Mouse (Mus musculus): ENCODE results near the gene Slc52a3. TPM values are rescaled to one million over a fixed set of nuclear protein-coding genes. Genes with fewer than 3 reads are reported as not detected.

Slc52a3 gene
- total and polyA plus RNA-seq, 3 experiments, result 14.8 to 17.0 TPM; not detected in 1

- H3K4me3 ChIP-seq (ENCODE audit: control insufficient read depth in 1 of 2, insufficient read depth in 1 of 2, low read depth in 2 of 2, low read length in 2 of 2), result no peak overlapping the region
- H3K9ac ChIP-seq (ENCODE audit: control insufficient read depth, low read depth, low read length, poor library complexity, severe bottlenecking), result no peak overlapping the region
- TF ChIP-seq ZKSCAN1 (IDR thresholded peaks at IDR 0.05; ENCODE audit: low read depth, low read length) (no peak), MYC (IDR thresholded peaks at IDR 0.05; ENCODE audit: low read depth, low read length) (no peak), SIN3A (IDR thresholded peaks at IDR 0.05; ENCODE audit: low read length) (no peak), USF2 (IDR thresholded peaks at IDR 0.05; ENCODE audit: borderline replicate concordance in 1 of 2, insufficient read depth in 1 of 2, low read depth in 1 of 2, low read length in 2 of 2) (no peak), TBP (IDR thresholded peaks at IDR 0.05; ENCODE audit: low read depth, low read length) (no peak), HCFC1 (IDR thresholded peaks at IDR 0.05; ENCODE audit: low read depth, low read length) (no peak), CHD2 (IDR thresholded peaks at IDR 0.05; ENCODE audit: low read length) (no peak), TAL1 (IDR thresholded peaks at IDR 0.05; ENCODE audit: low read length) (no peak), E2F4 (IDR thresholded peaks at IDR 0.05; ENCODE audit: borderline replicate concordance, low read depth, low read length) (no peak), MYB (IDR thresholded peaks at IDR 0.05; ENCODE audit: low read depth, low read length) (no peak), POLR2AphosphoS5 (IDR thresholded peaks at IDR 0.05; ENCODE audit: borderline replicate concordance, low read depth, low read length) (no peak), ETS1 (IDR thresholded peaks at IDR 0.05; ENCODE audit: low read depth, low read length) (no peak), ZNF384 (IDR thresholded peaks at IDR 0.05; ENCODE audit: low read depth, low read length) (no peak), CTCF (IDR thresholded peaks at IDR 0.05 in 2 of 3, conservative IDR thresholded peaks at IDR 0.05 in 1 of 3; ENCODE audit: control insufficient read depth in 1 of 3, insufficient read depth in 1 of 3, low read depth in 2 of 3, low read length in 3 of 3, poor library complexity in 1 of 3, severe bottlenecking in 1 of 3) (no peak), POLR2AphosphoS2 (IDR thresholded peaks at IDR 0.05; ENCODE audit: low read length) (no peak)
Observed at GRCm38 (mm10) chr2:151973595-151974562, 22.4 kb upstream of the Slc52a3 start.

GRCm38 (mm10) chr2:151975295-151975694, 21.0 kb upstream of the Slc52a3 start:
- H3K79me2 ChIP-seq (ENCODE audit: control insufficient read depth, insufficient read depth, low read length, poor library complexity), result peaks cover 7% of the 10 kb centered on the region
- H3K4me1 ChIP-seq (ENCODE audit: control insufficient read depth in 1 of 2, insufficient read depth in 2 of 2, low read length in 2 of 2), result peaks cover 0 to 16% of the 10 kb centered on the region in 2 experiments; a peak in 2 of 4 replicates
- H3K4me3 ChIP-seq (ENCODE audit: control insufficient read depth in 1 of 2, insufficient read depth in 1 of 2, low read depth in 2 of 2, low read length in 2 of 2), result no peak overlapping the region
- no peak for DNase-seq (ENCODE audit: low read depth, low spot score)
- H3K27ac ChIP-seq (ENCODE audit: control insufficient read depth, low read depth, low read length), result no peak overlapping the region
- H3K9ac ChIP-seq (ENCODE audit: control insufficient read depth, low read depth, low read length, poor library complexity, severe bottlenecking), result no peak overlapping the region
- H3K36me3 ChIP-seq (ENCODE audit: control insufficient read depth in 1 of 2, insufficient read depth in 2 of 2, low read length in 2 of 2), result peaks cover 0 to 2% of the 10 kb centered on the region in 2 experiments; a peak in 1 of 4 replicates
- H3K9me3 ChIP-seq (replicated peaks; ENCODE audit: insufficient read depth, low read length), result no peaks in the 10 kb centered on the region
- H3K27me3 ChIP-seq (ENCODE audit: control insufficient read depth in 1 of 2, insufficient read depth in 2 of 2, low read length in 2 of 2), result no peaks in the 10 kb centered on the region
- TF ChIP-seq HCFC1 (IDR thresholded peaks at IDR 0.05; ENCODE audit: low read depth, low read length), result no peak
- no peak for TF ChIP-seq JUND (IDR thresholded peaks at IDR 0.05; ENCODE audit: low read depth, low read length)
- TF ChIP-seq ZMIZ1 (IDR thresholded peaks at IDR 0.05; ENCODE audit: low read depth, low read length), result no peak
- no peak for TF ChIP-seq UBTF (IDR thresholded peaks at IDR 0.05; ENCODE audit: borderline replicate concordance, insufficient read depth, low read depth, low read length)
- TF ChIP-seq POLR2AphosphoS5 (IDR thresholded peaks at IDR 0.05; ENCODE audit: borderline replicate concordance, low read depth, low read length), result no peak
- TF ChIP-seq CTCF (IDR thresholded peaks at IDR 0.05 in 2 of 3, conservative IDR thresholded peaks at IDR 0.05 in 1 of 3; ENCODE audit: control insufficient read depth in 1 of 3, insufficient read depth in 1 of 3, low read depth in 2 of 3, low read length in 3 of 3, poor library complexity in 1 of 3, severe bottlenecking in 1 of 3), result no peak; a peak in 1 of 6 replicates
- no peak for TF ChIP-seq MXI1 (IDR thresholded peaks at IDR 0.05; ENCODE audit: low read depth, low read length)
- no peak for TF ChIP-seq GABPA (IDR thresholded peaks at IDR 0.05; ENCODE audit: low read depth, low read length)

More at GRCm38 (mm10) chr2:151973595-151974562, 22.4 kb upstream of the Slc52a3 start:
- no peak for DNase-seq (ENCODE audit: low read depth, low spot score)
- peaks cover 0 to under 1% of the 10 kb centered on the region in 2 experiments; a peak in 1 of 4 replicates for H3K36me3 ChIP-seq (ENCODE audit: control insufficient read depth in 1 of 2, insufficient read depth in 2 of 2, low read length in 2 of 2)
- H3K27me3 ChIP-seq (ENCODE audit: control insufficient read depth in 1 of 2, insufficient read depth in 2 of 2, low read length in 2 of 2), result no peaks in the 10 kb centered on the region
- H3K9me3 ChIP-seq (replicated peaks; ENCODE audit: insufficient read depth, low read length), result no peaks in the 10 kb centered on the region
- H3K79me2 ChIP-seq (ENCODE audit: control insufficient read depth, insufficient read depth, low read length, poor library complexity), result no peaks in the 10 kb centered on the region
- H3K4me1 ChIP-seq (ENCODE audit: control insufficient read depth in 1 of 2, insufficient read depth in 2 of 2, low read length in 2 of 2), result peaks cover 0 to 8% of the 10 kb centered on the region in 2 experiments; a peak in 2 of 4 replicates
- H3K27ac ChIP-seq (ENCODE audit: control insufficient read depth, low read depth, low read length), result no peak overlapping the region
